Mouse (Mus musculus): ENCODE measurements around the gene Zfp526. TPM values are rescaled to one million over a fixed set of nuclear protein-coding genes. Genes with fewer than 3 reads are reported as not detected.
A peak's percentile ranks its signal among the peaks of the same experiment; 100 is the strongest.

Gene Zfp526
- polyA plus RNA-seq, 1 experiment: 7.7 TPM

DNA sequence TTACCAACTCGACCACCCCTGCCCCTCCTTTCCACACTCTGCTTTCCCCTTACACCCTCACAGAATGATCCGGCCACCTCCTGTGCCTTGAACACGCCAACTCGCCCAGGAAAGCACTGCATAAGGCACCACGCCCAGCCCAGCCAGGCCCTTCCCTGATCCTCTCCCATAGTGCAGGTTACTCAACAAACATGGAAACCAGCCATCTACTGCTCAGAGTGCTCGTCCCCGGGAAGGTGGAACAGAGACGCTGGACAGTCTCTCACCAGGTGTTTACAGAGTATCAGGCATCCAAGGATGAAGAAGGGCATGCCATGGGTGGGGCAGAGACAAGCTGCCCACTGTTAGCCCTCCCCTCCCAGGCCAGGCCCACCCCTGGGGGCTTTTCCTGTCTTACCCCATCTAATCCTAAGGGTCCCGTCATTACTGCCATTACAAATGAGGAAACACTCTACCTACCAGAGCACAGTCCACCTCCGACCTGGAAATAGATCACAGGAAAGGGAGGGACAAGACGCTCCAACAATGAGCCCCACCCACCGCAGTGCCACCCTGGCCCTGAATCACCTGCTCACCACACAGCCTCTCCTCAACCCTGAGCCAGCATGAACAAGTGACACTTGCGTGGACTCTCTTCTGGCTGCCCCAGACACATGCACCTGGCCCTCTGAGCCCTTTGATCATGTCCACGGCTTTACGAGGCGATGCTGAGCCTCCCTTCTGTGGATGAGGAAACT lies 15.0 kb upstream of the Zfp526 start:
- no peak for DNase-seq (ENCODE audit: extremely low spot score in 1 of 2, low spot score in 1 of 2)

DNA sequence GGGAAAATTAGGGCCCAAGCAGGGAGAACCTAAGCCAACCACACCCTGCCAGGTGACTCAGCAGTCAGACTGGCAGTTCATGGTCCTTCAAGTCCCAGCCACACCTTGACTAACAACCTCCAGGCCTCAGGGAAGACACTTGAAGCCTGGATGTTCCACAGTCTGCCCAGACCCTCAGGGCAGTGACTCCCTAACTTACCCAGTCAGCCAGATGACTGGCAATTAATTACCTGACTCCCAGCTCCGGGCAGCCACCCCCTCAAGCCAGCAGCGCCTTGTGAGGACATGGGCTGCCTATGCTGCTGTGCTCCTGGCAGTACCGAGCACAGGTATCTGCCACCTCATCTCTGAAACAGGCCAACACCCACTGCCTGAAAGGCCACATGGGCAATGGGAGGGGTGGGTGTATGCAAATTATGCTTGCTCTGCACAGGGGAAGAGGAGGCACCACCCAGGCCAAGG lies 12.0 kb upstream of the Zfp526 start:
- DNase-seq (ENCODE audit: extremely low spot score in 1 of 2, low spot score in 1 of 2): no peak

DNA sequence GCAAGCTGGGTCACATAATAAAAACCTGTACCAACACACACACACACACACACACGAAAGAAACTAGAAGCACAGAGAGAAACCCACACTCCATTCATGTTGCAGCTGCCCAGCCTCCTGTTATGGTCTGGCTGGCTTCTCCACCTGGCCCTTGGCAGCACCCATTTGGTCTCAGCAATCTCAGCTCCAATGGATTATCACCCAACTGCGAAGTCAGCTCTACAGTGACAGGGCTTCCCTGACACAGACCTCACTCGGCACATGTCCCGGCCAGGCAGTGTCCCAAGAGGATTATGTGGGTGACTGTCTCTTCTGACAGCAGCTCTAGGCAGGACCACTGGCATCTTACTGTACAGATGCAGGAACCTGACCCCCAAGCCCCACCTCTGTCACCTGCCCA lies 10.7 kb upstream of the Zfp526 start:
- no peak for DNase-seq (ENCODE audit: extremely low spot score in 1 of 2, low spot score in 1 of 2)

DNA sequence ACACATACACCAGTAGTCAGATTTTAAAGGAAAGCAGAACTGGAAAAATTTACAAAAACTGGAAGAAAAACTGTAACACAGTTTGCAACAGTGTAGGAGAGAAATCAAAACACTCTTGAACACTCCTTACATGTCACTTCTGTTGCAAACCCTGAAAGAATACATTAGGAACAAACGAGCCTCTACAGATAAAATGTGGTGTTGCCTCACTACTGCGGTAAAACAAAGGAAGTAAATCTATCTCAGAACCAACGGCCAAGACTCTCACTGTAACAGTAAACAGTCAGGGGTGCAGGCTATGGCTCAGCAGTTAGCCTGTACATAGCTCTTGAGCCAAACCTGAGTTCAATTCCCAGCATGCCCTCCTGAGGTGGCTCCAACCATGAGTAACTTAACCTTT lies 8.1 kb upstream of the Zfp526 start:
- DNase-seq (ENCODE audit: extremely low spot score in 1 of 2, low spot score in 1 of 2): no peak

DNA sequence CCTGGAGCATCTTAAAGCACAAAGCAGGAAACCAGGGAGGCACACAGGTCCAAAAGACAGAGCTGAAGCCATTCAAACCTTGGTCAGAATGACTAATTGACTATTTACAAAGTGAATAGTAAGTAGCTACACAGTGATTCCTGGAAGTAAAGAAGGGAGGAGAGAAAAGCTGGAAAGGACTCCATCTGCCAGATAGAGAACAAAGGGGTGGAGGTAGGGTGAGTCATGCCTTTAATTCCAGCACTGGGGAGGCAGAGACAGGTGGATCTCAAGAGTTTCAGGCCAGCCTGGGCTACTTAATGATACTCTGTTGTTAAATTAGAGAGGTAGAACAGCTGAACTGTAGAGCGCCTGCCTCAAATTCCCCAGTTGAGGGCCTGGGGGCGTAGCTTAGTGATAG lies 7.1 kb upstream of the Zfp526 start:
- DNase-seq (ENCODE audit: extremely low spot score in 1 of 2, low spot score in 1 of 2): no peak

DNA sequence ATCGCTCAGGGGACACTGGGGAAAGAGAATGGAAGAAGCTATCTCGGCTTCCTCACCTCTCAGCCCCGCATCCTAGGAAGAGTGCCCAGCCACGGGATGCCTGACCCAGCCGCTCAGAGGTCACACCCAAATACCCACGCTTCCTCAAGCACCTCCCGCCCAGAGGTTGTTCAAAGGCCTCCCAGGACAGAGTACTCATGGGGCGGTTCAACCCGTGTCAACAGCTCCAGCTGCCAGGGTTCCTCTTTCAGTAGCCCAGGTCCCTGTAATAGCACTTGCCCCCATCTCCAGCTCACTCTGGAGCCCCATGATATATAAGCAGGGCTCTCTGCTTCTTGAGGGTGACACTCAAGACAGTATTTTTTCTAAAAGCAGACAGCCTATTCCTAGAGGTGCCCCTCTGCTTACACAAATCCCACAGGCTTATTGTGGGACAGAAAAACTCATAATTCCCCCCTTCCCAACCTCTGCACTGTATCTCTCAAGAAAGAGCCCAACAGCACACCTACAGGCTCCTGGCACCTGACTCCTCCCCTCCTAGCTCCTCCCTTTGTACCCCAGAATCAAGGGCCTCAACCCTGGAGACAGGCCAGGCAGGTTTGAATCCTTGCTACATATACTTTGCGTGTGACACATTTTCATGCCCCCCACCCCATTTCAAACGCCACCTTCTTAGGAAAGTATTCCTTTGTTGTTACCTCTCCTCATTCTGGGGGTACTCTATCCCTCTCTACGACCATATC lies 3.4 kb upstream of the Zfp526 start:
- DNase-seq (ENCODE audit: extremely low spot score in 1 of 2, low spot score in 1 of 2): no peak

DNA sequence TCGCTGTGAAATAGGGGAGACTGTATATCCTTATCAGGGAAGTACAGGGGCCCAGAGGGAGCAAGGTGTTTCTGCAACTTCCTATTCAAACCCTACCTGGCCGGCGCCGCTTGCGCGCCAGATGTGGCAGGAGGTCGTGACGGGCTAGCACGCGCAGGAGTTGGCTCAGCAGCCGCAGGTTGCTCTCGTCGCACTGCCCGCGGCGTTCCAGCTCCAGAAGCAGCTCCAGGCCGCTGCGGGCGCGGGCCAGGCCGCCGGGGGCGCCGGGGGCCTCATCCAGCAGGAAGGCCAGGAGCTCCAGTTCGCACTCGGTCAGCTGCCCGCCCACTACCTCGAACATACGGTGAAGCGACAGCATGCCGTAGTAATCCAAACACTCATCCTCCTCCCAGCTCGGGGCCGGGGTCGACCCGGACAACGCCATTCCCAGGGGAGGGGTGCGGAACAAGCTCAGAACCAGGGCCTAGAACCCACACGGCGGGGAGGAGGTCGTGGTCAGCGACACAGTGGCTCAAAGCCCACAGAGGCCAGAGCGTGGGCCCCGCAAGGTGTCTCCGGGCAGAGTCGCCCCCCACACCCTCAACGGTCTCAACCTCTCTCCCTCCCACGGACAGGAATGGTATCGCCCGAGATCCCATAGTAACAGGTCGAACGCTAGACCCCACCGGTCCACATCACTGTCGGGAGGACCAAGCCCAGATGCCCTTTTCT lies 2.4 kb upstream of the Zfp526 start:
- DNase-seq (ENCODE audit: extremely low spot score in 1 of 2, low spot score in 1 of 2): peak in 1 of 2 experiments; percentile 50

DNA sequence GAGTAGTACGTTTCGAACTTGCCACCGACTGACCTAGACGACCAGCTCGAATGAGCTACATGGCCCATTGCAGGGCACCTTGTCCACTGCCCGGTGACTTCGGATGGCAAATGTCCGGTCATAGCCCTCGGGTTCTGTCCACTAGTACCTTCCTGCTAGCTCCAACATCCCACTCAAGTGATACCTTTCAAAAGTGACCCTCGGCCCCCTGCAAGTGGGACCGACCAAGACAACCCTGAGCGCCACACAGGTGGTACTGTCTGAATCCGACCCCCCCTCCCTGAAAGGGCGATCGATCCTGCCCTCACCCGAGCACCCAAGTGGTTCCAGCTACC lies 1.8 kb upstream of the Zfp526 start:
- DNase-seq (ENCODE audit: extremely low spot score in 1 of 2, low spot score in 1 of 2): no peak

DNA sequence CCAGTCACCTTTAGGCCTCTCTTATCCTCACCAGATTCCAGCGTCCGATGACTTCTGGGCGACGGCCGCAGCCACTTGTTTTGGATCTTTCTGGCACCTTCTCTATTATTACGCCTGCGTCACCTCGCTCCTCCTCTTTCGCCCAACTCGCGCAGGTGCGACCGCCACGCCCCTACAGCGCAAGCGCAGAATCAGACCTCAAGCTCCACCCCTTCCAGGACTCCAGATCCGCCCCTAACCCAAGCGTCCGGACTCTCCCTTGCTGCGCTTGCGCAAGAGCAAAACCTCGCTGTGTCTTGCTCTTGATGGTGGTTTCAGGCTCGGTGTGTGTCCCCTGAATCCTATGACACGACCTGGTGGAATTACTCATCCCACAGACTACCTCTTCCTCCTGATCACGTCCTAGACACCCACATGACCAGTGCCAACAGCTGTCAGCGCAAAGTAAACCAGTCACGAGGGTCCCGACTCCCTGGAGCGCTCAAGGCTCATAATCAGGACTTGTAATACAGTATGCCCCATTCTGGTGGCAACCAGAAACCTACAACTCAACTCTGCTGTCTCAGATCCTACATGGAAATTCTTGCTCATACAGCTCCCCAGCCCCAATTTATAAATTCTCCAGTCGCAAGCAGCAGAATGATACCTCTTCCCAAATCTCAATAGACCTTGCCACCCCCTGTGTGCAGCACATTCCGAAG lies 1.3 kb upstream of the Zfp526 start:
- DNase-seq (ENCODE audit: extremely low spot score in 1 of 2, low spot score in 1 of 2): peak; percentile 93 to 97

DNA sequence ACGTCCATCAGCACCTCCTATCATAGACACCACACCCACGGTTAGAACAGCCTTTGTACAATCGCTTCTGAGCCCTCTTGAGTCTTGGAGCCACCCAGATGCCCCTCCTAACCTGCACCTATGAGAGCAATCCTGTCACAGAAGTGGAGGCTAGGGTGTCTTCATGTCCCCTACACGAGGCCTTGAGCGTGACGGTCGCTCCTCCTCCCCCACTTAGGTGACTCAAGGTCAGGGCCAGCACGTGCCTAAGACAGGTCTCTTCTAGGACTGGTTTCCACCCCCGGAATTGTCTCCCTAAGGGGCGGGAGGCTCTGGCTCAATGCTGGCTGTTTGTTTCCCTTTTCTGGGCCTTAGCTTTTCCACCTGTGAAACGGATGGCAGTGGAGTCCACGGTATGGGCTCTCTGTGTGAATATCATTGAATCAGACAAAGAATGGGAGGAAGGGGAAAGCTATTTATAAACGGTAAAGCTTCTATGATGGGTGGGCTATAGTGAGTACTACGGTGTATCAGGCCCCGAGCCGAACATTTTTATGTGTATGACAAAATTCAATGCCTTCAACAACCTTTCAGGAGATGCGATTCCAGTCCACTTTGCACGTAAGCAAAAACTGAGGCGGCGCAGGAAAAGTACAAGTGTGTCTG lies 646 bp upstream of the Zfp526 start, which contains the start of gene Dedd2:
Gene Dedd2 (minus strand): TSS at position 159 of the 645 bp plus-strand sequence.
- peak in 1 of 2 experiments; percentile 25 for DNase-seq (ENCODE audit: extremely low spot score in 1 of 2, low spot score in 1 of 2)

DNA sequence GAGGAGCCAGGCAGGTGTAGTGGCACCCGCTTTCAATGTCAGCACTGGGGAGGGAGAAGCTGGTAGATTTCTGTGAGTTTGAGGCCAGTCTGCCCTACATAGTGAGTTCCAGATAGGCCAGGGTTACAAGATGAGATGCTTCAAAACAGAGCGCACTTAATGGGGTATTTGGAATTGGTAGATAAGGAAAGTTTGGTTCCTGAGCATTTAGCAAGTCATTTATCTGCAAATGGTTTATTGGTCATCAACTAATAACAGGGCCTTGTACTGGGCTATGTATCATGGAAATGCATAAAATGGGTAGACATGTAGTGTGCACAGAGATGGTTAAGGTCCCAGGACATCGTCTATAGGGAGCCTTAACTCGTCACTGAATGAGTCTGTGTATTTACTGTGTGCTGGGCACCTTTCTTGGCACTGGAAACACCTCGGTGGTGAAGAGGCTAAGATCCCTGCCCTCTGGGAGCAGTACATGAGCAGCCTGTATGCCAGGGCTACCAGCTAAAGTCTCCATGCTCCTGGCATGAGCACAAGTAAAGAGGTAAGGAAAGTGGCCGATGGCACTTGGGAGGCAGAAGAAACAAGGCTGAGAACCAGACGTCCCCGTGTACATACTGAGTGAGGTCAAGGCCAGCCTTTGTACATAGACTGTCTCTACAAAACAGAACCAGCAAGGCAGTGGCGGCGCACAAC lies 1.2 kb downstream of the Zfp526 start:
- DNase-seq (ENCODE audit: extremely low spot score in 1 of 2, low spot score in 1 of 2): no peak

DNA sequence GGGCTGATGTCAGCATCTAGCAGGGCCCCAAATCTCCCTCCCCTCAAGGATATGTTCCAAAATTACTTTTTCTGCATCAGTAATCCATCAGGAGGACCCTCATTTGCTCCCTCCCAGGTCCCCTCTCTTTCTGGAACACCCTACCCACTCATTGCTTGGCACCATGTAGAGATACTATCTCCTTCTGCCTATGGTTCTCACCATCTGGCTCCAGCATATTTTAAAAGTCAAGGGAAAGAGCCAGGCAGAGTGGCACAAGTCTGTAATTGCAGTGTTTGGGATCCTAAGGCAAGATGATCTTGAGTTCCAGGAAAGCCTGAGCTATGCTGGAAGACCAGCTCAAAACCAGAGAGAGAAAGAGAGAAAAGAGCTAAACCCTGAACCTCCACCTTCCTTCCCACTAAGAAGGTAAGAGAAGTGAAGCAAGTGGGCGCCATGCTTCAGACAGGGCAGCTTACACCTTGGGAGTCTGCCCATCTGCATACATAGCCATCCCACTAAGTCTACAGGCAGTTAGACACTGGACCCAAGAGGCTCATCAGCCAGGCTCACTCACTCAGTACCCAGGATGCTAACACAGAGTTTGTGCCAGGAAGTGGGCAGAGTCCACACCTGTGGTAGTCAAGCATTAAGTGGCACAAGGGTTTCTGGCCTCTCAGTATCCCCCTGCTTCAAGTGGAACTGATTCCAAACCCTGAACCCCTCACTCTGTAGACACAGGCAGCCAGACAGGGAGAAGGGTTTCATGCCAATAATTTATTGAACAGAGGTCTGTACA lies 6.5 kb downstream of the Zfp526 start:
- DNase-seq (ENCODE audit: extremely low spot score in 1 of 2, low spot score in 1 of 2): peak in 1 of 2 experiments; percentile 42

DNA sequence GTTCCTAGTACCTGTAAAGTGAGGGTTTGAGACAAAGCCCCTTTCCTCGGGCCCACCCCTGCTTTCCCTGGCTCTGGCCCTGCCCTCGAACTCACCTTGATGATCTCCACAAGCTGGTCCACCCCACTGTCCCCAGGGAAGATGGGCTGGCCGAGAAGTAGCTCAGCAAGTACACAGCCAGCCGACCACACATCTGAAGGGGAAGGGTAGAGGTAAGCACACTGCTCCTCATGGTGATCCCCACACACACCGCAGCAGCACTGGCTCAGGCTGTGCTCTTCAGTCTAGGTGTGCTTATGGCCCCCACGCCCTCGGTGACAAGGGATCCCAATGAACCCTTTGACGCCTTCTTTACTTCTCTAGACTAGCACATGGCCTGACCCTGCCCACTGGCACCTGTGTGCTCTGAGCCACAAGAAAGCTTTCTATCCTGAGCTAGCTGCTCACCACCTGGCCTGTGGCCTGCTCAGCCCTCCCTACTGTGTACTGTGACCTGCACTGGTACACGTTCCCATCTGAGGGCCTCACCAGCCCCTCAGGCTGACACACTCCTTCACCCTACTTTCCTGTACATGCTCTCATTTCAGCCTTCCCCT lies 9.6 kb downstream of the Zfp526 start:
- DNase-seq (ENCODE audit: extremely low spot score in 1 of 2, low spot score in 1 of 2): no peak

DNA sequence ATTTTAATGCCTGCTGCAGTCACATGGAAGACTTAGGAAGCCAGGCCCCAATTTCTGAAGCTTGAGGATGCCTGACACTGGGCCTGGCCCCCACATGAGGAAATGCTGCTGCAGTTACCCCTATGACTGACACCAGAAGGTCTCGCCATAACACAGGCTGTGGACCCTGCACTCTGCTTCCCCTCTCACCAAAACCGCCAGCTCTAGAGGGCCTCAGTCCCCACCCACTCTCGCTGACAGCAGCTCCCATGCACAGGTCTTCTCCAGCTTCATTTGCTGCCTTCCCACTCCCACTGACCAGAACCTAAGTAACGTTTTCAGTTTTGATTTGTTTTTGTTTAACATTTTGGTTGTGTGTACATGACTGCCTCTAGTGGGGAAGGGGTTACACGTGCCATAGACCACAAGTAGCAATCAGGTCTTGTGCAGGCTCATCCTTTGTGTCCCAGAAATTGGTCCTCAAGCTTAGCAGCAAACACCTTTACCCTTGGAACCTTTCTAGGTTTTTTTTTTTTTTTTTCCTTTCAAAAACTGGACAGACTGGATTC lies 10.9 kb downstream of the Zfp526 start:
- DNase-seq (ENCODE audit: extremely low spot score in 1 of 2, low spot score in 1 of 2): no peak

DNA sequence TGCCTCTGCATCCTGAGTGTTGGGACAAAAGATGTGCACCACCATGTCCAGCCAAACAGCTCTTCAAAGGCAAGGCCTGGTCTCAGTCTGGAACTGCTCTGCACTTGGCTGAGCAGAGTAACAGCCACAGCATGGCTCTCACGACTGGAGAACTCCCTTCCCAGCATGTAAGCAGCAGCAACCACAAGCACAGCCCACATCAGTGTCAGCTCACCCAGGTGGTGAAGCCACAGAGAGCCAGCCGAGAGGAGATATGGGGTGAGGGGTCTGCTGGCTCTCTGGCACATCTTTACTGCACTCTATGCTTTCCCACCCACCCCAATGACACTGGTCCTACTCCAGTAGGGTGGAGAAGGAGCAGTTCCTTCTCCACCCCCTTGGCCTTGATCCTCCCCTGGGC lies 11.8 kb downstream of the Zfp526 start:
- no peak for DNase-seq (ENCODE audit: extremely low spot score in 1 of 2, low spot score in 1 of 2)

DNA sequence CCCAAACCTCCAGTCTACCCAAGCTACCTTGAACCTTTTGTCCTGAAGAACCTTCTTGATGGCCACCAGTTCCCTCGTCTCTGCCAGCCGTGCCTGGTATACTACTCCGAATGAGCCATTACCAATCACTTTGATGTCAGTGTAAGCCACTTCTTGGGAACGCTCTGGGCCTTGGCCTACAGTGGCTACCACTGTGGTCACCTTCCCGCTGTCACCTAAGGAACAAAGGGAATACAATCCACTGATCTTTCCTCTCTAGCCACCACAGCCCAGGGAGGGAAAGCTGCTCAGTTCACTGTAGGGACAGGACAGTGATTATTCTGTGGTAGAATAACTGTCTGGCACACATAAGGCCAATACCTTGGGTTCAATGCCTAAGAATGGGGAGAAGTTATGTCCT lies 14.3 kb downstream of the Zfp526 start:
- DNase-seq (ENCODE audit: extremely low spot score in 1 of 2, low spot score in 1 of 2): no peak

DNA sequence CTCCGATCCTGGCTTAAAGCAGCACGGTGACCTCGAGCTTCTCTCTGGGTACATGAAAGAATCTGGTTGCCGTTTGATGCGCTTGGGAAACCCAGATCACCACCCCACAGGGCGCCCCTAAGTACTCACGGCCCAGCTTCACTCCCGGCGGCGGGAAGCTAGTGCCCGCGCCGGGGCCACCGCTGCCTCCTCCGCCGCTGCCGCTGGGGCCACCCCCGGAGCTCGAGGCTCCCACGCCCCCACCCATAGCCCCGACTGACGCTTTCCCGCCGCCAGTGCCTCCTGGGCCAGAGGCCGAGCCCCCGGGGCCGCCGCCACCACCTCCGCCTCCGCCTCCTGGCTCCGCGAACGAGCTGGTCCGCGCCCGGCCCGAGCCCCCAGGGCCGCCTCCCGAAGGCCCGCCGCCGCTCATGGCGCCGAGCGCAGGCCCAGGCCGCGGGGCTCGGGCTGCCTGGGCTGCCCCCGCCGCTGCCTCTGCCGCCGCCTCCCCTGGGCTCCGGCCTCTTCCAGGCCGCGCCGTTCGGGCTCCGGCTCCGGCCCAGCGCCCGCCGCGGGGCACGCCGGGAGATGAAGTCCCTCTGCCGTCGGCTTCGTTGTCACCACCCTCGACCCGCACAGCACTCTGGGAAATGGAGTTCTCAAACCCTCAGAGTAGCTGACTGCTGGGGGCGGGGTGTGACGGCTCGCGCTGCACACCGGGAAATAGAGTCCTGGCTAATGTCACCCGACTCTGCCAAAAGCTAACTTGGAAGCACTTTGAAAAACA lies 16.2 kb downstream of the Zfp526 start, which contains the start of gene Gsk3a:
Gene Gsk3a (minus strand): TSS at position 603 of the 766 bp plus-strand sequence.
- peak; percentile 97 to 99 for DNase-seq (ENCODE audit: extremely low spot score in 1 of 2, low spot score in 1 of 2)
